Comparison of ENCODE assay signal across 11 mouse cellular contexts in genomic region chr5:22164060-22164934, GRCm38 (mm10).
A peak's percentile ranks its signal among the peaks of the same experiment; 100 is the strongest.
DNase-seq lines count a peak whose midpoint lies in the region; ATAC-seq lines count a peak whose summit lies in the region.
"Had no signal": no experiment of that assay in that cellular context is flagged by ENCODE, and none has a peak within 500 bp of the region (broad histone marks: within the 10 kb centered on the region; RNA-seq: fewer than 3 reads in every experiment).

No protein-coding gene starts in this region.

- H3K27ac ChIP-seq in kidney, embryonic 14.5 days (ENCODE audit: low read depth, low read length), result no peak overlapping the region
- H3K27ac ChIP-seq in hindbrain, embryonic 10.5 days, result peak overlapping the region; percentile 80
- no peak overlapping the region for H3K27ac ChIP-seq in midbrain, embryonic 16.5 days (ENCODE audit: low read length)
- H3K27ac ChIP-seq: liver, embryonic 14.5 days had no signal

- H3K4me1 ChIP-seq in kidney, embryonic 14.5 days (ENCODE audit: control insufficient read depth, insufficient read depth, low read length), result peaks cover 8% of the 10 kb centered on the region; the same call in 1 of the 2 replicates
- peaks cover 17% of the 10 kb centered on the region for H3K4me1 ChIP-seq in hindbrain, embryonic 10.5 days (replicated peaks)
- no peaks in the 10 kb centered on the region for H3K4me1 ChIP-seq in midbrain, embryonic 16.5 days (ENCODE audit: control insufficient read depth, insufficient read depth, low read length)

- no peaks in the 10 kb centered on the region for H3K9me3 ChIP-seq in kidney, embryonic 14.5 days (ENCODE audit: control insufficient read depth, low read length)
- H3K9me3 ChIP-seq in hindbrain, embryonic 10.5 days, result no peaks in the 10 kb centered on the region
- no peaks in the 10 kb centered on the region for H3K9me3 ChIP-seq in midbrain, embryonic 16.5 days (replicated peaks; ENCODE audit: control insufficient read depth, low read length, poor library complexity, severe bottlenecking)

- DNase-seq in kidney, adult 11 months, result no peak
- peak; percentile 57 for DNase-seq in embryo, embryonic 11 days
- DNase-seq in hindbrain, embryonic 10.5 days (ENCODE audit: low spot score), result peak; percentile 55
- DNase-seq in gastrocnemius, adult 8-10 months (ENCODE audit: low spot score in 2 of 2), result no peak
- no peak for DNase-seq in T-cell, adult 2 months (ENCODE audit: low spot score)
- no peak for DNase-seq in urinary bladder, postnatal 36 days (ENCODE audit: low spot score in 2 of 2)
- DNase-seq: adrenal gland, postnatal 25 days; right cerebral cortex, postnatal 4 days had no signal

- H3K4me2 ChIP-seq in kidney, embryonic 14.5 days (replicated peaks; ENCODE audit: low read depth, low read length), result no peak overlapping the region
- H3K4me2 ChIP-seq in midbrain, embryonic 16.5 days (ENCODE audit: low read length), result no peak overlapping the region

- no peak overlapping the region for H3K4me3 ChIP-seq in kidney, embryonic 14.5 days (ENCODE audit: low read length)
- H3K4me3 ChIP-seq in hindbrain, embryonic 10.5 days, result no peak overlapping the region
- H3K4me3 ChIP-seq in midbrain, embryonic 16.5 days (ENCODE audit: low read depth, low read length), result no peak overlapping the region

- no peak overlapping the region for H3K9ac ChIP-seq in kidney, embryonic 14.5 days (ENCODE audit: low read depth, low read length)
- H3K9ac ChIP-seq in midbrain, embryonic 16.5 days (ENCODE audit: low read depth, low read length), result no peak overlapping the region
- H3K9ac ChIP-seq: liver, embryonic 14.5 days had no signal

- H3K27me3 ChIP-seq in kidney, embryonic 14.5 days (ENCODE audit: control insufficient read depth, insufficient read depth, low read length), result no peaks in the 10 kb centered on the region
- H3K27me3 ChIP-seq in hindbrain, embryonic 10.5 days (ENCODE audit: insufficient read depth, poor library complexity, severe bottlenecking), result no peaks in the 10 kb centered on the region
- no peaks in the 10 kb centered on the region for H3K27me3 ChIP-seq in midbrain, embryonic 16.5 days (ENCODE audit: control insufficient read depth, insufficient read depth, low read depth, low read length)

- WGBS in kidney, embryonic 14.5 days, result 46% methylated on average over 10 of the region's 10 CpGs
- 56% methylated on average over 10 of the region's 10 CpGs for WGBS in hindbrain, embryonic 10.5 days
- 56% methylated on average over 10 of the region's 10 CpGs for WGBS in midbrain, embryonic 16.5 days

- ATAC-seq in kidney, embryonic 14.5 days (ENCODE audit: low FRiP score, low TSS enrichment), result peak; percentile 63
- ATAC-seq in midbrain, embryonic 16.5 days, result peak; percentile 72

- H3K36me3 ChIP-seq in kidney, embryonic 14.5 days (ENCODE audit: control insufficient read depth, insufficient read depth, low read length), result no peaks in the 10 kb centered on the region
- no peaks in the 10 kb centered on the region for H3K36me3 ChIP-seq in hindbrain, embryonic 10.5 days
- no peaks in the 10 kb centered on the region for H3K36me3 ChIP-seq in midbrain, embryonic 16.5 days (ENCODE audit: control insufficient read depth, insufficient read depth, low read length)

Comparison
In these comparisons a context has a peak if more than half of its experiments do, and no peak if none do; other contexts are left out.
1. DNase-seq: peak in embryo, embryonic 11 days (single experiment) and hindbrain, embryonic 10.5 days (single experiment); none in kidney, adult 11 months (single experiment), gastrocnemius, adult 8-10 months (0 of 2), T-cell, adult 2 months (single experiment) and urinary bladder, postnatal 36 days (0 of 2).